Mouse (Mus musculus): ENCODE measurements around the gene Tas2r135.

Tas2r135 gene

GRCm38 (mm10) chr6:42441395-42441794 is 36.2 kb downstream of the Tas2r135 start:
- no peak for DNase-seq

DNA sequence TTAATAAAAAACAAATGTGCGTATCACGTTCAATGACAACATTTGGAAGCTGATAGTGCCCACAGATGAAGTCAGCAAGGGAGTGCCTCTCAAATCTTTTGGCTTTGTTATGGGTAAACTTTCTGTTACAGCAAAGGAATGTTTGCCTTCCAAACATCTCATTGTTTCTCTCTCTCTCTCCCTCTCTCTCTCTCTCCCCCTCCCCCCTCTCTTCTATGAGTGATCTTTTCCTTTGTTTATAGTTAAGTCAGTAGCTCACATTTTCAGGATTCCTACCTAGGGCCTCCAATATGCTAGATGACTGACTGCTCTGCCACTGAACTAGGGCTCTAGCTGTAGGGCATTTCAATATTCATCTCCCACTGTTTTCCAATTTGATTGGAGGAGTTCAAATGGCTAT is 39.3 kb downstream of the Tas2r135 start:
- DNase-seq = no peak

- no peak for DNase-seq
Measured at GRCm38 (mm10) chr6:42447381-42447780, 42.1 kb downstream of the Tas2r135 start.

Data from layer of hippocampus, adult 9-11 months (tissue).